Mouse (Mus musculus): ENCODE results near the gene Slc39a11. TPM values are rescaled to one million over a fixed set of nuclear protein-coding genes. Genes with fewer than 3 reads are reported as not detected.
A peak's percentile ranks its signal among the peaks of the same experiment; 100 is the strongest.

The Slc39a11 gene
- polyA plus RNA-seq, 1 experiment from 2014 or later, result 41.6 TPM

DNA sequence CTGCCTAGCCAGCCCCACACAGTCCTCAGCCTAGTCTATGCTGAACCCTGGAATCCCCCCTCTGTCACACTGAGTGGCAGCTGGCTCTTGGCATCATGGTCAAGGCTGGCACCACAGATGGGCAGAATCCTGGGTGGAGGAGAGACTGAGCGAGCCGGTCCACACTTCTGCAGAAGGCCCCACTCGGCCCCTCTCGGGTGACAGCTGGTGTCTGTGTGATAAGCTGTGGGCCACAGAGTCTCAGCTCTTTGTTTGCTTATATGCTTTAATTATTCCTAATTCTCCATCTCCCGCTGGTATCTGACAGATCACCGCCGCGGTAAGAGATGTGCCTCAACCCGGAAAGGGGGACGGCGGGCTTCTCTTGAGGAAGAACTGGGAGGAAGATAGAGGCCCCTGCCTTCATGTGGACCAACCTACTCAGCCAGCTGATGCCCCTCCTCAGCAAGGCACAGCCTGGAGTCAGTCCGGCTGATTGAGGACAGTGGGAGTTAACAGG lies 182.5 kb downstream of the Slc39a11 start:
- H3K27ac ChIP-seq (ENCODE audit: low read length), result peak overlapping the region; percentile 93
- H3K4me1 ChIP-seq (replicated peaks; ENCODE audit: control insufficient read depth, insufficient read depth, low read length), result peaks cover 19% of the 10 kb centered on the region
- H3K27me3 ChIP-seq (replicated peaks; ENCODE audit: control insufficient read depth, insufficient read depth, low read length), result no peaks in the 10 kb centered on the region
- H3K9me3 ChIP-seq (ENCODE audit: control insufficient read depth, low read length), result no peaks in the 10 kb centered on the region
- H3K4me3 ChIP-seq (replicated peaks; ENCODE audit: low read length), result no peak overlapping the region
- no peaks in the 10 kb centered on the region for H3K36me3 ChIP-seq (ENCODE audit: control insufficient read depth, insufficient read depth)
- ATAC-seq, result peak; percentile 90
- 16% methylated on average over 12 of the region's 12 CpGs for WGBS
- peak overlapping the region; percentile 35 for H3K9ac ChIP-seq (replicated peaks; ENCODE audit: low read depth, low read length)
- peak overlapping the region; percentile 22; the same call in 1 of the 2 replicates for H3K4me2 ChIP-seq (ENCODE audit: low read length)

DNA sequence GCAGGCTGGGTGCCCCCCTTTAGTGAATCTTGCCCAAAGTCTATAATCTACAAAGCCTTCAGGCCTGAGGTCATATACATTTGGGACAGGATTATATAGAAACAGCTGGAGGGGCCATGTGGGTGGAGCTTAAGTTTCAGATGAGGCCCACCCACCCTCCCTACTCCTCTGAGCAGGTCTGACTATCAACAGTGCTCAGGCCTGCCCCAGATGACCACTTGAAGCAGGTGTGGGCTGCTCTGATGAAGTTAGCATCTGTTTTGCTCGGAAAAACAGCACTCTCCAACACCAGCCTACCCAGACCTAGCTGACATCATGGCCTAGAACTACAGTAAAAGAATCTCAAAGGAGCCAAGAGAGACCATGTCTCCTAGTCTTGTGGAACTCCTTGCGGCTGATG lies 189.8 kb downstream of the Slc39a11 start:
- no peaks in the 10 kb centered on the region for H3K4me1 ChIP-seq (replicated peaks; ENCODE audit: control insufficient read depth, insufficient read depth, low read length)
- WGBS, result 94% methylated on average over 2 of the region's 2 CpGs
- H3K27me3 ChIP-seq (replicated peaks; ENCODE audit: control insufficient read depth, insufficient read depth, low read length), result no peaks in the 10 kb centered on the region
- H3K4me2 ChIP-seq (ENCODE audit: low read length), result no peak overlapping the region
- ATAC-seq, result no peak
- H3K9me3 ChIP-seq (ENCODE audit: control insufficient read depth, low read length), result peaks cover under 1% of the 10 kb centered on the region; the same call in 1 of the 2 replicates
- H3K27ac ChIP-seq (ENCODE audit: low read length), result no peak overlapping the region
- no peak overlapping the region for H3K9ac ChIP-seq (replicated peaks; ENCODE audit: low read depth, low read length)
- H3K36me3 ChIP-seq (ENCODE audit: control insufficient read depth, insufficient read depth), result no peaks in the 10 kb centered on the region
- H3K4me3 ChIP-seq (replicated peaks; ENCODE audit: low read length), result no peak overlapping the region

DNA sequence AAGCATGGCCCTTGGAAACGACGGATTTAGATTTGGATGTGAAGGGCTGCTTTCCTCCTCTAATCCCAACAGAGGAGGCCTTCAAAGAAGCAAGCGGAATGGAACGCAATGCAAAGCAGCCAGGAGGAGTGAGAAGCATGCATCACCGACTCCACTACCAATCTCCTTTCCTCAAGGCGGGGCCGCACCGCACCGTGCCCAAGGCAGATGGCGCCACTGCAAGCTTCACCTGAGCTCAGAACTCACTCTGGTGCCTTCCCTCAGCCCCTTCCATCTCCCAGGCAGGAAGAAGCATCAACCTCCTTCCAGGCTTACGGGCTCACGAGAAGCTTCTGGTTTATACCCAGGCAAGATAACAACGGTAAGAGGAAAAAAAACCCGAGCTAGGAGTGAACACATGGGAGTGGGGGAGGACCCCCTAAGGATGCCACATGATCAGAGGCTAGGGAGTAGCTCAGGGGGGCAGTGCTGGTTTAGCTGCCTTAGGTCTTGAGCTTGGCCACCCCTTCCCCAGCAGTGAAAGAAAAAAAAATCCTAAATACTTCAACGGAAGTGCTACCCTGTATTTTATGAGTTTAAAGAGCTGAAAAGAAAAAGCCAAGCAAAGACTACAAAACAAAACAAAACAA lies 191.2 kb downstream of the Slc39a11 start:
- no peaks in the 10 kb centered on the region for H3K4me1 ChIP-seq (replicated peaks; ENCODE audit: control insufficient read depth, insufficient read depth, low read length)
- H3K27me3 ChIP-seq (replicated peaks; ENCODE audit: control insufficient read depth, insufficient read depth, low read length), result no peaks in the 10 kb centered on the region
- WGBS, result 70% methylated on average over 15 of the region's 15 CpGs
- H3K4me3 ChIP-seq (replicated peaks; ENCODE audit: low read length), result no peak overlapping the region
- no peak overlapping the region for H3K27ac ChIP-seq (ENCODE audit: low read length)
- H3K36me3 ChIP-seq (ENCODE audit: control insufficient read depth, insufficient read depth), result no peaks in the 10 kb centered on the region
- H3K4me2 ChIP-seq (ENCODE audit: low read length), result no peak overlapping the region
- peaks cover 4% of the 10 kb centered on the region; the same call in 1 of the 2 replicates for H3K9me3 ChIP-seq (ENCODE audit: control insufficient read depth, low read length)
- H3K9ac ChIP-seq (replicated peaks; ENCODE audit: low read depth, low read length), result no peak overlapping the region
- ATAC-seq, result no peak

DNA sequence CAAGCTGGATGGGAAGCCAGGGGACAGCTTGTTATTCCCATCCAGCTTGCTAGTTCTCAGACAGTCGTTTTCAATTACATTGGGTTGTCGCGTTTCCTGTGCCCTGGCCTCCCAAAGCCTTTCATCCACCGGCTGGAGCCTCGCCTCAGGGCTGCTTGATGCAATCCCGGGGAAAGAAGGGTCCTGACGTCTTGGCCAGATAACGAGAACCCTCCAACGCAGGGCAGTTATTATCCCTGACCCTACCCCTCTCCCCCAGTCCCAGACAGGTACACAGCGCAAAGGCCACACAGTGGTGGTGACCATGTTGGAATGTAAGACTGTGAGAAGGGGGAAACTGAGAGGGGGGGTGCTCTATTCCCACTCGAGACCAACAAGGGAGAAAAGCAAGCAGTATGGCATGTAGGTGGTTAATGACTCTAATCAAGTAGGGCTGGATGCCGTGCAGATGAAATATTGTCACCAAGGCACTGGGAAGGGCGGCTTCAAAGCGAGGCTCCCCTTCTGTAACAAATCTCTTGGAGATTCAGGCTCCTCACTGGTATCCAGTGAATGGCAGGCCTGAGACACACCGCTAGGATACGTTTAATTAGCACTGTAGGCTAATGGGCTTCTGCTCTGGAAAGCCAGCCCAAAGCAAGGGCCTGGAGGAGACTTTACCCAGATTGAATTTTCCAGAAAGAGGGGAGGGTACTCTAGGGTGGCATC lies 196.9 kb downstream of the Slc39a11 start:
- H3K9ac ChIP-seq (replicated peaks; ENCODE audit: low read depth, low read length), result no peak overlapping the region
- no peak overlapping the region for H3K4me2 ChIP-seq (ENCODE audit: low read length)
- peaks cover 17% of the 10 kb centered on the region for H3K4me1 ChIP-seq (replicated peaks; ENCODE audit: control insufficient read depth, insufficient read depth, low read length)
- no peak overlapping the region for H3K27ac ChIP-seq (ENCODE audit: low read length)
- no peak for ATAC-seq
- no peak overlapping the region for H3K4me3 ChIP-seq (replicated peaks; ENCODE audit: low read length)
- no peaks in the 10 kb centered on the region for H3K27me3 ChIP-seq (replicated peaks; ENCODE audit: control insufficient read depth, insufficient read depth, low read length)
- 29% methylated on average over 16 of the region's 16 CpGs for WGBS
- H3K36me3 ChIP-seq (ENCODE audit: control insufficient read depth, insufficient read depth), result no peaks in the 10 kb centered on the region
- peaks cover 4% of the 10 kb centered on the region; the same call in 1 of the 2 replicates for H3K9me3 ChIP-seq (ENCODE audit: control insufficient read depth, low read length)

DNA sequence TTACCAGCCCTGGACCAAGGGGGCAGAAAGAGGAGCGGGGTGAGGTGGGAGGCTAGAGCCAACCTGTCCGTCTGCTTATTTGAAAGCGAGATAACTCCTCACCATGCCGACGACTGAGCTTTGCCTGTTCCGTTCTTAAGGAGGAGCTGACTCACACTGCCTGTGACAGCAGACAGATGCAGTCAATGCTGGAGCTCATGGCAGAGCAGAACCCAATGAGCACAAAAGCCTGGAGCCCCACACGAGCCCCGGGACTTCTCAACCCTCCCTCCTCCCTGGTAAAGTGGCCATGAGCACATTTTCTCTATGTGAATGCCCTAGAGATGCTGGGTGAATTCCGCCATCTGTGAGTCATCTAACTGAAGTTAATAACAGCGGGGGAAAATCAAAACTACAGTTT lies 198.6 kb downstream of the Slc39a11 start:
- Histone ChIP-seq H3K4me1 (replicated peaks; ENCODE audit: control insufficient read depth, insufficient read depth, low read length) (peaks cover 17% of the 10 kb centered on the region), H3K27me3 (replicated peaks; ENCODE audit: control insufficient read depth, insufficient read depth, low read length) (no peaks in the 10 kb centered on the region), H3K4me3 (replicated peaks; ENCODE audit: low read length) (no peak overlapping the region), H3K9me3 (ENCODE audit: control insufficient read depth, low read length) (peaks cover 6% of the 10 kb centered on the region; the same call in 1 of the 2 replicates), H3K9ac (replicated peaks; ENCODE audit: low read depth, low read length) (no peak overlapping the region), H3K4me2 (ENCODE audit: low read length) (no peak overlapping the region), H3K27ac (ENCODE audit: low read length) (no peak overlapping the region), H3K36me3 (ENCODE audit: control insufficient read depth, insufficient read depth) (no peaks in the 10 kb centered on the region)
- 65% methylated on average over 10 of the region's 10 CpGs for WGBS
- peak; percentile 62 for ATAC-seq

DNA sequence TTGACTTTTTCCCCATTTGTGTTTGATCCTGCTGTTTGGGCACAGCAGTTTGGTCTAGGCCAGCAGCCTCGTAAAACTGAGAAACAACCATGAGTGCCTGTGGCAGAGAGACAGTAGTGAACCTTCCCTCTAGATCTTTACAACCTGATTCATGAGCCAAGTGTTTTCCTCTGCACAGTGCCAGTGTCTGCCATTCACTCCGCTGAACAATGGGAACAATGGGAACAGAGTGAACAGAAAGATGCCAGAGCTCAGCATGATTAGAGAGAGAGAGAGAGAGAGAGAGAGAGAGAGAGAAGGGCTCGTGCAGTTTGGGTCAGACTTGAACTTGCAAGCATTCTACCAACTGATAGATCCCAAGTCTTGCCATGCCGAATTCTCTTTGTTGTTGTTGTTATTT lies 199.2 kb downstream of the Slc39a11 start:
- Histone ChIP-seq H3K4me2 (ENCODE audit: low read length) (no peak overlapping the region), H3K4me3 (replicated peaks; ENCODE audit: low read length) (no peak overlapping the region), H3K4me1 (replicated peaks; ENCODE audit: control insufficient read depth, insufficient read depth, low read length) (peaks cover 17% of the 10 kb centered on the region), H3K9ac (replicated peaks; ENCODE audit: low read depth, low read length) (no peak overlapping the region), H3K36me3 (ENCODE audit: control insufficient read depth, insufficient read depth) (no peaks in the 10 kb centered on the region), H3K9me3 (ENCODE audit: control insufficient read depth, low read length) (peaks cover 9% of the 10 kb centered on the region; the same call in 1 of the 2 replicates), H3K27ac (ENCODE audit: low read length) (peak overlapping the region; percentile 28; the same call in 1 of the 2 replicates), H3K27me3 (replicated peaks; ENCODE audit: control insufficient read depth, insufficient read depth, low read length) (no peaks in the 10 kb centered on the region)
- ATAC-seq, result peak; percentile 79
- WGBS, result 33% methylated on average over 4 of the region's 4 CpGs

DNA sequence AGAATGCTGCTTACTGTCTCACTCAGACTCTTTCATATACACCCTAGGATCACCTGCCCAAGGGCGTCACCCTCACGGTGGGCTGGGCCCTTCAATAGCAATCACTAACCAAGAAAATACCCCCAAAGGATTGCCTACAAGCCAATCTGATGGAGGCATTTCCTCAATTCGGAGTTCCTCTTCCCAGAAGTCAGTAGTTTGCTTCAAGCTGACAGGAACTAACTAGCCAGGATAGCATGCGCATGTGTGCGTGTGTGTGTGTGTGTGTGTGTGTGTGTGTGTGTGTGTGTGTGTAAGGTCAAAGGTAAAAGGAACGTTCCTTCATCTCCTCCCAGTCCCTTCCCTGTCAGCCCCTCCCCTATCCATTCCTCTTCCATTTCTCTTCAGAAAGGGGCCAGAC lies 199.9 kb downstream of the Slc39a11 start:
- Histone ChIP-seq H3K4me1 (replicated peaks; ENCODE audit: control insufficient read depth, insufficient read depth, low read length) (peaks cover 17% of the 10 kb centered on the region), H3K9ac (replicated peaks; ENCODE audit: low read depth, low read length) (no peak overlapping the region), H3K4me2 (ENCODE audit: low read length) (no peak overlapping the region), H3K9me3 (ENCODE audit: control insufficient read depth, low read length) (peaks cover 8% of the 10 kb centered on the region; the same call in 1 of the 2 replicates), H3K4me3 (replicated peaks; ENCODE audit: low read length) (no peak overlapping the region), H3K27me3 (replicated peaks; ENCODE audit: control insufficient read depth, insufficient read depth, low read length) (no peaks in the 10 kb centered on the region), H3K27ac (ENCODE audit: low read length) (no peak overlapping the region), H3K36me3 (ENCODE audit: control insufficient read depth, insufficient read depth) (no peaks in the 10 kb centered on the region)
- 86% methylated on average over 5 of the region's 6 CpGs for WGBS
- ATAC-seq, result no peak

DNA sequence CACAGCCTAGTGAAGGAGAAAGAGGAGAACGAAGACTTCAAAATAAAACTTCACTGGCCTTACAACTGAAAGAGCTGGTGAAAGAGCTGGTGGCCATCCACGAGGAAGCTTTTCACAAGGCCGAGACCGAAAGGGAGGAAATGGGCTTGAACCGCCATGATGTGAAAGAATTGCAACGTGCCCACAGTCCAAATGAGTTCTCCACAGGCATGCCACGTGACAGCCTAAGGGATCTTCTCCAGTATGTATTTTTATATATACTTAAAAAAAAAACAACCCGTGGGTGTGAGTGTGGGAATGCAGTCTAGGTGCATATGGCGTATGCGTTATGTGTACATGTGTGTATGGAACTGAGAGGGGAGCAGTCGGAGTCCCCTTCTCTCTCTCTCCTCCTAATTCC lies 207.8 kb downstream of the Slc39a11 start:
- H3K9ac ChIP-seq (replicated peaks; ENCODE audit: low read depth, low read length), result no peak overlapping the region
- WGBS, result 94% methylated on average over 11 of the region's 11 CpGs
- H3K27ac ChIP-seq (ENCODE audit: low read length), result no peak overlapping the region
- no peak overlapping the region for H3K4me2 ChIP-seq (ENCODE audit: low read length)
- no peak overlapping the region for H3K4me3 ChIP-seq (replicated peaks; ENCODE audit: low read length)
- H3K4me1 ChIP-seq (replicated peaks; ENCODE audit: control insufficient read depth, insufficient read depth, low read length), result peaks cover 15% of the 10 kb centered on the region
- H3K36me3 ChIP-seq (ENCODE audit: control insufficient read depth, insufficient read depth), result no peaks in the 10 kb centered on the region
- ATAC-seq, result no peak
- H3K9me3 ChIP-seq (ENCODE audit: control insufficient read depth, low read length), result peaks cover 9% of the 10 kb centered on the region; the same call in 1 of the 2 replicates
- no peaks in the 10 kb centered on the region for H3K27me3 ChIP-seq (replicated peaks; ENCODE audit: control insufficient read depth, insufficient read depth, low read length)

DNA sequence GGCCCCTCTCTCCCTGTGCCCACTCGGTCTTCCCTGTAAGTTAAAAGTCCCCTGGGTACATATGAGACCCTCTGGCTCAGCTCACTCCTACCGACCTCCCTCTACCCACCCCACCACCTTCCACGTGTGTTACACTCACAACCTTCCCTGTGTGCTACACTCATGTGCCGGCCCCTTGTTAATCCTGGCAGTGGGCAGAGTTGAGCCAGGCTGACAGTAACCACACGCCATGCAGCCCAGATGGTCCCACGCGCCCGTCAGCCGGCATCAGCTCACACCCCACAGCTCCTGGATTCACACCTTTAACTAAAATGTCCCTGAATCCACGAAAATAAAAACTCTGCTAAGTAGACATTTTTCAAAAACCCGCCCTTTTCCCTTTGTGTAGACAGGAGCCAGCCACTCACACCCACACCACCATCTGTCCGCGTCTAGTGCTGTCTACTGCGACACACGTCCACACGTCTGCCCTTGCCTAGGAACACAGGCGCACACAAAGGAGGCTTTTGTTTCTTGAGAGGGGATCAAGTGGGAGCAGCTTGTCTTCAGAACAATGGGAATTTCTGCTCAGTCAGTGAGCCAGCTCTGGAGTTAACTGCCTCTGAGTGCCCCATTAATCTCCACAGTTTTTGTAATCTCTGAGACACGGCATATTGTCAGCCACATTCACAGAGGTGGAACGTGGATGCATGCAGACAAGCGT lies 210.4 kb downstream of the Slc39a11 start:
- peak overlapping the region; percentile 40 for H3K9ac ChIP-seq (replicated peaks; ENCODE audit: low read depth, low read length)
- H3K27ac ChIP-seq (ENCODE audit: low read length), result peak overlapping the region; percentile 88
- no peak overlapping the region for H3K4me3 ChIP-seq (replicated peaks; ENCODE audit: low read length)
- ATAC-seq, result peak; percentile 96
- no peaks in the 10 kb centered on the region for H3K27me3 ChIP-seq (replicated peaks; ENCODE audit: control insufficient read depth, insufficient read depth, low read length)
- H3K4me2 ChIP-seq (ENCODE audit: low read length), result no peak overlapping the region
- H3K4me1 ChIP-seq (replicated peaks; ENCODE audit: control insufficient read depth, insufficient read depth, low read length), result peaks cover 18% of the 10 kb centered on the region
- no peaks in the 10 kb centered on the region for H3K36me3 ChIP-seq (ENCODE audit: control insufficient read depth, insufficient read depth)
- 9% methylated on average over 20 of the region's 20 CpGs for WGBS
- peaks cover 4% of the 10 kb centered on the region; the same call in 1 of the 2 replicates for H3K9me3 ChIP-seq (ENCODE audit: control insufficient read depth, low read length)

Data from forebrain, embryonic 16.5 days (tissue).